Mouse (Mus musculus) kidney, postnatal 0 days (tissue): ENCODE data around the gene Olfr724. TPM values are rescaled to one million over a fixed set of nuclear protein-coding genes. Genes with fewer than 3 reads are reported as not detected.
"Not testable (repeated sequence)": the region's sequence is repeated elsewhere in the genome, so short reads cannot be mapped to it uniquely, and the experiment has no call there.

Experiments
- ATAC-seq: fragments of 200-750 bp; cut with Nextera tagmentation; replicated peaks from 2 replicates; pipeline ENCODE4 v1.8.0; 2017; ENCODE audit warnings: low read depth, moderate number of reproducible peaks, moderate TSS enrichment, moderate library complexity; ENCODE audit not compliant: low FRiP score
- DNase-seq: peaks from one replicate; pipeline ENCODE4 v3.0.0-alpha.2; 2016; ENCODE audit warnings: low spot score
- H3K27ac ChIP-seq: fragments of 300-500 bp; sonication (generic); 2 replicates; pipeline ENCODE4 v1.5.1; 2014; ENCODE audit warnings: mild to moderate bottlenecking
- H3K27me3 ChIP-seq: fragments of 300-500 bp; sonication (generic); 2 replicates; pipeline ENCODE4 v1.6.1; 2014; ENCODE audit warnings: low read length, mixed read lengths; ENCODE audit not compliant: insufficient read depth
- H3K36me3 ChIP-seq: fragments of 300-500 bp; sonication (generic); 2 replicates; pipeline ENCODE4 v1.6.1; 2014; ENCODE audit warnings: low read length, mixed read lengths; ENCODE audit not compliant: insufficient read depth
- H3K4me1 ChIP-seq: fragments of 300-500 bp; sonication (generic); replicated peaks from 2 replicates; pipeline ENCODE4 v1.6.1; 2014; ENCODE audit warnings: antibody characterized with exemption, low read length, mixed read lengths; ENCODE audit not compliant: insufficient read depth
- H3K4me2 ChIP-seq: fragments of 300-500 bp; sonication (generic); 2 replicates; pipeline ENCODE4 v1.6.1; 2014; ENCODE audit warnings: mild to moderate bottlenecking, low read length, moderate library complexity, mixed read lengths
- H3K4me3 ChIP-seq: fragments of 300-500 bp; sonication (generic); replicated peaks from 2 replicates; pipeline ENCODE4 v1.5.1; 2014; ENCODE audit warnings: low read depth, low read length
- H3K9ac ChIP-seq: fragments of 300-500 bp; sonication (generic); 2 replicates; pipeline ENCODE4 v1.6.1; 2014; ENCODE audit warnings: low read depth, low read length
- H3K9me3 ChIP-seq: fragments of 300-500 bp; sonication (generic); replicated peaks from 2 replicates; pipeline ENCODE4 v1.6.1; 2016; ENCODE audit warnings: low read length, inconsistent platforms, mixed read lengths
- CTCF ChIP-seq: IDR thresholded peaks from 2 replicates; pipeline ENCODE4 v1.5.1; 2016; ENCODE audit warnings: antibody characterized with exemption, low read depth, mild to moderate bottlenecking, moderate library complexity
- WGBS: fragments of 180-500 bp; shearing (Covaris S2); extraction: QIAGEN DNeasy Blood & Tissue Kit; methylation state at CpG from one replicate; pipeline ENCODE4 v1.1.7; 2014; 5-methylcytosine and 5-hydroxymethylcytosine counted together
- polyA plus RNA-seq: library from polyadenylated mRNA; unstranded; fragments of >200 nt; fragmentation: Nextera tagmentation; extraction: Ambion mirVana; gene quantifications from 2 replicates; pipeline ENCODE4 v1.2.1, GENCODE M21; 2015

The Olfr724 gene
- not detected in 2 replicates for polyA plus RNA-seq

GRCm38 (mm10) chr14:49963174-49963573 is at the start of gene Olfr724:
TSS of gene Olfr724 (minus strand) at chr14:49963274.
- H3K27me3 ChIP-seq, H3K4me3 ChIP-seq, H3K4me2 ChIP-seq, H3K9ac ChIP-seq, ATAC-seq, H3K36me3 ChIP-seq, H3K27ac ChIP-seq, H3K4me1 ChIP-seq, H3K9me3 ChIP-seq, DNase-seq: not testable (repeated sequence)
- 70% methylated on average over 1 of the region's 1 CpGs for WGBS

- no peak for ATAC-seq
- Histone ChIP-seq H3K4me2 (no peak overlapping the region), H3K27me3 (no peaks in the 10 kb centered on the region), H3K27ac (no peak overlapping the region), H3K4me3 (no peak overlapping the region), H3K9me3 (no peaks in the 10 kb centered on the region), H3K9ac (no peak overlapping the region), H3K36me3 (no peaks in the 10 kb centered on the region), H3K4me1 (no peaks in the 10 kb centered on the region)
- DNase-seq, result no peak
- TF ChIP-seq CTCF, result no peak
- 38% methylated on average over 2 of the region's 2 CpGs for WGBS
Measured at GRCm38 (mm10) chr14:49955890-49956289, 7.2 kb downstream of the Olfr724 start.

- not testable (repeated sequence) for H3K36me3 ChIP-seq, H3K4me2 ChIP-seq, DNase-seq, H3K4me1 ChIP-seq, H3K27ac ChIP-seq, H3K4me3 ChIP-seq, H3K9ac ChIP-seq, H3K27me3 ChIP-seq, ATAC-seq, H3K9me3 ChIP-seq
Measured at GRCm38 (mm10) chr14:49931687-49932086, 31.4 kb downstream of the Olfr724 start, which contains the start of gene Olfr723. TSS of gene Olfr723 (minus strand) at chr14:49931787.

Other genes with a start within 250 kb of the Olfr724 start
- 6.3 and 7.5 TPM in 2 replicates for gene Armh4, start 179.9 kb downstream of the Olfr724 start, polyA plus RNA-seq
- not detected in 2 replicates for gene Olfr722, start 61.3 kb downstream of the Olfr724 start, polyA plus RNA-seq
- not detected in 2 replicates for gene Olfr723, start 31.5 kb downstream of the Olfr724 start, polyA plus RNA-seq
- gene Olfr725, start 77.1 kb upstream of the Olfr724 start, polyA plus RNA-seq, result not detected in 2 replicates
- not detected in 2 replicates for gene Olfr726, start 127.7 kb upstream of the Olfr724 start, polyA plus RNA-seq
- not detected in 2 replicates for gene Olfr727, start 159.9 kb upstream of the Olfr724 start, polyA plus RNA-seq
- not detected in 2 replicates for gene Olfr728, start 179.4 kb upstream of the Olfr724 start, polyA plus RNA-seq
- not detected in 2 replicates for gene Olfr729, start 189.6 kb upstream of the Olfr724 start, polyA plus RNA-seq
- gene Olfr730, start 224.9 kb upstream of the Olfr724 start, polyA plus RNA-seq, result not detected in 2 replicates